Mouse (Mus musculus) liver, adult 2 months (tissue): ENCODE results near the gene Gm10401.

ENCODE experiments used
- CTCF ChIP-seq: fragments of 200-500 bp; IDR thresholded peaks from 2 replicates; pipeline ENCODE4 v1.5.1; 2011; ENCODE audit warnings: low read depth, low read length, control low read depth
- POLR2A ChIP-seq: fragments of 200-500 bp; IDR thresholded peaks from 2 replicates; pipeline ENCODE4 v1.6.1; 2011; ENCODE audit warnings: low read length, control low read depth; ENCODE audit not compliant: insufficient read depth; ENCODE audit errors: extremely low read depth

DNA sequence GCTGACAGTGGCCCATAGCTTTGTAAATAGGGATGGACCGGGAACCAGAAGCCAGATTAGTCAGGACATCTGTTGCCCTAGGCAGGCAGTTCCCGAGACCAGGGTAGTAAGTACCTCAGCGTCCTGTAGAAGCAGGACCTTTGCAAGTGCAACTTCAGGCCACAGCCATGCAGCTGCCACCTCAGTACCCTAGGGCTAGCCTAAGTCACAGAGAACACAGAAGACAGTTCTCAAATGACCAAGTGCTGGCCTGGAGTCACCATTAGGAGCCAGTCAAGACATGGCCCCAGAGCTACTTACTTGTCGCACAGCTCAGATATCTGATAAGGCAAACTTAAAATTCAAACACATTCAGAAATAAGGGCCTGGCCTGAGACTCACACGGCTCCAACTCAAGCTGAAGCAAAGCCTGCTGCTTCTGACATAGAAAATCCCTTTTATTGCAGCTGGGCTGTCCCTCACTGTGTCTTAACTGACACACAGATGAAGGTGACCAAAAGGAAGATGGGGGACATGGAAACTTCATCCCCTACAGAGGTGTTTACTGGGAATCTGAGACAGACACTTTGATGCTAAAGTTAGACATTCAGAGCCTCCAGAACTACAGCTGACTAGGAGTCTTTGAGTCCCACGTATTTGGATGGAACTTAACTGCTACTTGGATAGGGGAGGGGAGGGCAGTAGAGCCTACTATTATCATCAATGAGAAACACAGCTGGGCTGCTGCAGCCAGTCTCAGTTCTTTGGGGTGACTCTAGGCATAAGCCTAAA, 48.1 kb upstream of the Gm10401 start:
- no peak for TF ChIP-seq CTCF
- no peak for TF ChIP-seq POLR2A
